Mouse (Mus musculus) MEL (cell line): ENCODE results near the gene Ndufs2.

ENCODE experiments used
- CTCF ChIP-seq, 3 experiments: IDR thresholded peaks in 2 of 3; conservative IDR thresholded peaks in 1 of 3; 2 replicates each; pipeline ENCODE4 v1.5.1; 2011 to 2012; ENCODE audit warnings: low read length in 3 of 3, low read depth in 2 of 3, mild to moderate bottlenecking in 2 of 3, improper control_type of control experiment in 1 of 3, inconsistent platforms in 1 of 3, mixed read lengths in 1 of 3, moderate library complexity in 1 of 3; ENCODE audit not compliant: control insufficient read depth in 1 of 3, insufficient read depth in 1 of 3, poor library complexity in 1 of 3, severe bottlenecking in 1 of 3
- EP300 ChIP-seq, 2 experiments: IDR thresholded peaks; 2 replicates each; pipeline ENCODE4 v1.6.1; 2011; ENCODE audit warnings: improper control_type of control experiment in 2 of 2, low read length in 2 of 2, low read depth in 1 of 2, mild to moderate bottlenecking in 1 of 2
- GATA1 ChIP-seq: IDR thresholded peaks from 2 replicates; pipeline ENCODE4 v1.6.1; 2011; ENCODE audit warnings: low read depth, low read length, improper control_type of control experiment
- MAFK ChIP-seq: IDR thresholded peaks from 2 replicates; pipeline ENCODE4 v1.6.1; 2011; ENCODE audit warnings: low read depth, mild to moderate bottlenecking, low read length, improper control_type of control experiment, borderline replicate concordance
- MAX ChIP-seq: IDR thresholded peaks from 2 replicates; pipeline ENCODE4 v1.6.1; 2011; ENCODE audit warnings: low read length, improper control_type of control experiment
- POLR2A ChIP-seq, 2 experiments: IDR thresholded peaks; 2 replicates each; pipeline ENCODE4 v1.6.1; 2011 to 2012; ENCODE audit warnings: low read length in 2 of 2, mild to moderate bottlenecking in 2 of 2, control low read depth in 1 of 2, improper control_type of control experiment in 1 of 2, low read depth in 1 of 2, moderate library complexity in 1 of 2; ENCODE audit not compliant: control insufficient read depth in 1 of 2, insufficient read depth in 1 of 2, poor library complexity in 1 of 2
- POLR2AphosphoS2 ChIP-seq: IDR thresholded peaks from 2 replicates; pipeline ENCODE4 v1.6.1; 2011; ENCODE audit warnings: low read length, improper control_type of control experiment
- ZKSCAN1 ChIP-seq: IDR thresholded peaks from 2 replicates; pipeline ENCODE4 v1.6.1; 2012; ENCODE audit warnings: low read depth, mild to moderate bottlenecking, inconsistent platforms, low read length, improper control_type of control experiment, moderate library complexity

GRCm38 (mm10) chr1:171223168-171223567 is 28.0 kb downstream of the Ndufs2 start:
- no peak for TF ChIP-seq POLR2AphosphoS2
- no peak for TF ChIP-seq MAX
- TF ChIP-seq GATA1 = no peak
- TF ChIP-seq ZKSCAN1 = no peak
- TF ChIP-seq POLR2A (IDR thresholded peaks at IDR 0.05; ENCODE audit: control insufficient read depth in 1 of 2, insufficient read depth in 1 of 2, low read depth in 1 of 2, low read length in 2 of 2, poor library complexity in 1 of 2) = no peak
- TF ChIP-seq MAFK = no peak
- TF ChIP-seq CTCF (IDR thresholded peaks at IDR 0.05 in 2 of 3, conservative IDR thresholded peaks at IDR 0.05 in 1 of 3; ENCODE audit: control insufficient read depth in 1 of 3, insufficient read depth in 1 of 3, low read depth in 2 of 3, low read length in 3 of 3, poor library complexity in 1 of 3, severe bottlenecking in 1 of 3) = no peak
- no peak for TF ChIP-seq EP300 (IDR thresholded peaks at IDR 0.05; ENCODE audit: low read depth in 1 of 2, low read length in 2 of 2)
